Mouse (Mus musculus): ENCODE measurements around the gene Rpl7a. TPM values are rescaled to one million over a fixed set of nuclear protein-coding genes. Genes with fewer than 3 reads are reported as not detected.

Rpl7a gene
- polyA plus RNA-seq, 1 experiment, result 948 TPM

- H3K27ac ChIP-seq (ENCODE audit: insufficient read depth, low read depth, low read length), result no peak overlapping the region
- WGBS, result 32% methylated on average over 5 of the region's 5 CpGs
- H3K36me3 ChIP-seq (ENCODE audit: control insufficient read depth, insufficient read depth, low read length), result no peaks in the 10 kb centered on the region
- TF ChIP-seq CTCF (conservative IDR thresholded peaks at IDR 0.05; ENCODE audit: insufficient read depth, insufficient read length, low read depth, low read length) (peak; percentile 53), POLR2A (IDR thresholded peaks at IDR 0.05; ENCODE audit: low read depth, low read length) (no peak)
- no peak overlapping the region for H3K4me3 ChIP-seq (ENCODE audit: insufficient read depth, low read depth, low read length)
- DNase-seq, result peak; percentile 30
- H3K4me1 ChIP-seq (ENCODE audit: control insufficient read depth, insufficient read depth, low read length), result no peaks in the 10 kb centered on the region
- no peaks in the 10 kb centered on the region for H3K27me3 ChIP-seq (replicated peaks; ENCODE audit: control insufficient read depth, insufficient read depth, low read length)
These were observed 31.0 kb downstream of the Rpl7a start for GRCm38 (mm10) chr2:26941539-26941938.

- Histone ChIP-seq H3K27ac (ENCODE audit: insufficient read depth, low read depth, low read length) (no peak overlapping the region), H3K4me3 (ENCODE audit: insufficient read depth, low read depth, low read length) (no peak overlapping the region), H3K36me3 (ENCODE audit: control insufficient read depth, insufficient read depth, low read length) (no peaks in the 10 kb centered on the region), H3K27me3 (replicated peaks; ENCODE audit: control insufficient read depth, insufficient read depth, low read length) (no peaks in the 10 kb centered on the region), H3K4me1 (ENCODE audit: control insufficient read depth, insufficient read depth, low read length) (no peaks in the 10 kb centered on the region)
- no peak for TF ChIP-seq POLR2A (IDR thresholded peaks at IDR 0.05; ENCODE audit: low read depth, low read length)
- TF ChIP-seq CTCF (conservative IDR thresholded peaks at IDR 0.05; ENCODE audit: insufficient read depth, insufficient read length, low read depth, low read length), result no peak
- WGBS, result 87% methylated on average over 3 of the region's 3 CpGs
- DNase-seq, result no peak
These were observed 32.7 kb downstream of the Rpl7a start for GRCm38 (mm10) chr2:26943253-26943652.

- Histone ChIP-seq H3K36me3 (ENCODE audit: control insufficient read depth, insufficient read depth, low read length) (0 out of 2 replicates have a peak, but pooled peaks cover 1% of the 10 kb centered on the region), H3K4me1 (ENCODE audit: control insufficient read depth, insufficient read depth, low read length) (no peaks in the 10 kb centered on the region), H3K4me3 (ENCODE audit: insufficient read depth, low read depth, low read length) (no peak overlapping the region), H3K27ac (ENCODE audit: insufficient read depth, low read depth, low read length) (no peak overlapping the region), H3K27me3 (replicated peaks; ENCODE audit: control insufficient read depth, insufficient read depth, low read length) (no peaks in the 10 kb centered on the region)
- DNase-seq, result no peak
- TF ChIP-seq POLR2A (IDR thresholded peaks at IDR 0.05; ENCODE audit: low read depth, low read length) (no peak), CTCF (conservative IDR thresholded peaks at IDR 0.05; ENCODE audit: insufficient read depth, insufficient read length, low read depth, low read length) (no peak)
- 89% methylated on average over 2 of the region's 2 CpGs for WGBS
These were observed 39.8 kb downstream of the Rpl7a start for GRCm38 (mm10) chr2:26950411-26950810.

GRCm38 (mm10) chr2:26951346-26951905 is 40.9 kb downstream of the Rpl7a start:
- Histone ChIP-seq H3K27ac (ENCODE audit: insufficient read depth, low read depth, low read length) (no peak overlapping the region), H3K4me3 (ENCODE audit: insufficient read depth, low read depth, low read length) (no peak overlapping the region), H3K27me3 (replicated peaks; ENCODE audit: control insufficient read depth, insufficient read depth, low read length) (no peaks in the 10 kb centered on the region), H3K4me1 (ENCODE audit: control insufficient read depth, insufficient read depth, low read length) (no peaks in the 10 kb centered on the region), H3K36me3 (ENCODE audit: control insufficient read depth, insufficient read depth, low read length) (peaks cover 5% of the 10 kb centered on the region; the same call in 1 of the 2 replicates)
- no peak for TF ChIP-seq CTCF (conservative IDR thresholded peaks at IDR 0.05; ENCODE audit: insufficient read depth, insufficient read length, low read depth, low read length)
- TF ChIP-seq POLR2A (IDR thresholded peaks at IDR 0.05; ENCODE audit: low read depth, low read length), result no peak
- no peak for DNase-seq
- 83% methylated on average over 8 of the region's 8 CpGs for WGBS

- peaks cover 5% of the 10 kb centered on the region; the same call in 1 of the 2 replicates for H3K36me3 ChIP-seq (ENCODE audit: control insufficient read depth, insufficient read depth, low read length)
- H3K4me3 ChIP-seq (ENCODE audit: insufficient read depth, low read depth, low read length), result no peak overlapping the region
- 90% methylated on average over 4 of the region's 4 CpGs for WGBS
- H3K27me3 ChIP-seq (replicated peaks; ENCODE audit: control insufficient read depth, insufficient read depth, low read length), result no peaks in the 10 kb centered on the region
- no peak for DNase-seq
- no peak overlapping the region for H3K27ac ChIP-seq (ENCODE audit: insufficient read depth, low read depth, low read length)
- H3K4me1 ChIP-seq (ENCODE audit: control insufficient read depth, insufficient read depth, low read length), result 0 out of 2 replicates have a peak, but pooled peaks cover 2% of the 10 kb centered on the region
- TF ChIP-seq POLR2A (IDR thresholded peaks at IDR 0.05; ENCODE audit: low read depth, low read length), result no peak
- no peak for TF ChIP-seq CTCF (conservative IDR thresholded peaks at IDR 0.05; ENCODE audit: insufficient read depth, insufficient read length, low read depth, low read length)
These were observed 41.6 kb downstream of the Rpl7a start for GRCm38 (mm10) chr2:26952193-26952592.

GRCm38 (mm10) chr2:26952866-26953265 is 42.3 kb downstream of the Rpl7a start:
- DNase-seq, result no peak
- TF ChIP-seq POLR2A (IDR thresholded peaks at IDR 0.05; ENCODE audit: low read depth, low read length) (no peak), CTCF (conservative IDR thresholded peaks at IDR 0.05; ENCODE audit: insufficient read depth, insufficient read length, low read depth, low read length) (no peak)
- WGBS, result 73% methylated on average over 8 of the region's 8 CpGs
- H3K36me3 ChIP-seq (ENCODE audit: control insufficient read depth, insufficient read depth, low read length), result peaks cover 5% of the 10 kb centered on the region; the same call in 1 of the 2 replicates
- H3K27me3 ChIP-seq (replicated peaks; ENCODE audit: control insufficient read depth, insufficient read depth, low read length), result no peaks in the 10 kb centered on the region
- no peak overlapping the region for H3K4me3 ChIP-seq (ENCODE audit: insufficient read depth, low read depth, low read length)
- H3K4me1 ChIP-seq (ENCODE audit: control insufficient read depth, insufficient read depth, low read length), result 0 out of 2 replicates have a peak, but pooled peaks cover 8% of the 10 kb centered on the region
- no peak overlapping the region for H3K27ac ChIP-seq (ENCODE audit: insufficient read depth, low read depth, low read length)

- no peak overlapping the region for H3K27ac ChIP-seq (ENCODE audit: insufficient read depth, low read depth, low read length)
- H3K36me3 ChIP-seq (ENCODE audit: control insufficient read depth, insufficient read depth, low read length), result peaks cover 5% of the 10 kb centered on the region; the same call in 1 of the 2 replicates
These were observed 44.3 kb downstream of the Rpl7a start for GRCm38 (mm10) chr2:26954735-26955395.

More at GRCm38 (mm10) chr2:26954735-26955395, 44.3 kb downstream of the Rpl7a start:
- Histone ChIP-seq H3K27me3 (replicated peaks; ENCODE audit: control insufficient read depth, insufficient read depth, low read length) (no peaks in the 10 kb centered on the region), H3K4me1 (ENCODE audit: control insufficient read depth, insufficient read depth, low read length) (0 out of 2 replicates have a peak, but pooled peaks cover 8% of the 10 kb centered on the region), H3K4me3 (ENCODE audit: insufficient read depth, low read depth, low read length) (no peak overlapping the region)
- 61% methylated on average over 2 of the region's 2 CpGs for WGBS
- DNase-seq, result no peak
- TF ChIP-seq CTCF (conservative IDR thresholded peaks at IDR 0.05; ENCODE audit: insufficient read depth, insufficient read length, low read depth, low read length) (no peak), POLR2A (IDR thresholded peaks at IDR 0.05; ENCODE audit: low read depth, low read length) (no peak)
